Mouse (Mus musculus) urinary bladder, adult 2 months (tissue): ENCODE data around the gene Rbfox3. TPM values are rescaled to one million over a fixed set of nuclear protein-coding genes. Genes with fewer than 3 reads are reported as not detected.

Source experiments
- DNase-seq: peaks from one replicate; pipeline ENCODE4 v3.0.0; 2022; ENCODE audit warnings: low spot score
- polyA plus RNA-seq: library from polyadenylated mRNA; depleted of rRNA; stranded (reverse); fragments of >200 nt; gene quantifications from 2 replicates; pipeline ENCODE4 v1.2.3, GENCODE M21; 2012; rRNA removed

Rbfox3 gene
- polyA plus RNA-seq = 23.3 and 61.3 TPM in 2 replicates

GRCm38 (mm10) chr11:118911307-118912070 is at the start of gene Rbfox3:
Rbfox3 (minus strand) TSS chr11:118911597.
- DNase-seq = no peak

- DNase-seq = no peak
Measured at GRCm38 (mm10) chr11:118960649-118961048, 49.3 kb upstream of the Rbfox3 start.

GRCm38 (mm10) chr11:118957070-118957471 is 45.7 kb upstream of the Rbfox3 start:
- DNase-seq = no peak

GRCm38 (mm10) chr11:118955016-118955415 is 43.6 kb upstream of the Rbfox3 start:
- DNase-seq = no peak

GRCm38 (mm10) chr11:118945868-118946267 is 34.5 kb upstream of the Rbfox3 start:
- DNase-seq = no peak

- no peak for DNase-seq
Measured at GRCm38 (mm10) chr11:118941268-118941667, 29.9 kb upstream of the Rbfox3 start.

GRCm38 (mm10) chr11:118940539-118940938 is 29.1 kb upstream of the Rbfox3 start:
- DNase-seq = no peak

GRCm38 (mm10) chr11:118939731-118940130 is 28.3 kb upstream of the Rbfox3 start:
- DNase-seq = no peak

GRCm38 (mm10) chr11:118934925-118935324 is 23.5 kb upstream of the Rbfox3 start:
- DNase-seq = no peak

GRCm38 (mm10) chr11:118927081-118927480 is 15.7 kb upstream of the Rbfox3 start:
- no peak for DNase-seq

GRCm38 (mm10) chr11:118921852-118922251 is 10.5 kb upstream of the Rbfox3 start:
- no peak for DNase-seq

GRCm38 (mm10) chr11:118916423-118917030 is 5.1 kb upstream of the Rbfox3 start:
- DNase-seq = no peak

- DNase-seq = no peak
Measured at GRCm38 (mm10) chr11:118915888-118916287, 4.5 kb upstream of the Rbfox3 start.

- DNase-seq = no peak
Measured at GRCm38 (mm10) chr11:118912686-118913085, 1.3 kb upstream of the Rbfox3 start.

GRCm38 (mm10) chr11:118910756-118911155 is 641 bp downstream of the Rbfox3 start:
- no peak for DNase-seq

GRCm38 (mm10) chr11:118909814-118910201 is 1.6 kb downstream of the Rbfox3 start:
- no peak for DNase-seq

GRCm38 (mm10) chr11:118908981-118909813 is 2.2 kb downstream of the Rbfox3 start:
- DNase-seq = no peak

- no peak for DNase-seq
Measured at GRCm38 (mm10) chr11:118908431-118908980, 2.9 kb downstream of the Rbfox3 start.

- no peak for DNase-seq
Measured at GRCm38 (mm10) chr11:118907471-118908401, 3.7 kb downstream of the Rbfox3 start.

GRCm38 (mm10) chr11:118906824-118907470 is 4.5 kb downstream of the Rbfox3 start:
- DNase-seq = no peak
